Mouse (Mus musculus) bone marrow macrophage, adult 2 months (primary cell): Measurements from ENCODE around the gene Ckb.

Experiments
- CTCF ChIP-seq: IDR thresholded peaks from 2 replicates; pipeline ENCODE4 v1.5.1; 2012; ENCODE audit warnings: low read depth, mild to moderate bottlenecking, low read length, moderate library complexity
- POLR2A ChIP-seq: IDR thresholded peaks from 2 replicates; pipeline ENCODE4 v1.6.1; 2012; ENCODE audit warnings: mild to moderate bottlenecking, low read depth, low read length, borderline replicate concordance

- TF ChIP-seq CTCF (peak; percentile 28; the same call in 1 of the 2 replicates), POLR2A (no peak)
Measured at GRCm38 (mm10) chr12:111648061-111648645, 24.0 kb downstream of the Ckb start.
